Mouse (Mus musculus) cerebellum, adult (tissue): ENCODE measurements at regions not wholly inside any gene's neighbourhood (a gene's known extent, or its start where the extent isn't known, plus 50 kb on each side); places are given as distances from the start of the nearest gene placed in this dataset.
A peak's percentile ranks its signal among the peaks of the same experiment; 100 is the strongest.

Source experiments
- ATAC-seq: cut with Nextera tagmentation; 2 replicates; pipeline ENCODE4 v1.9.2; 2017; ENCODE audit warnings: mild to moderate bottlenecking, moderate library complexity, mixed read lengths; ENCODE audit not compliant: insufficient number of reproducible peaks, low FRiP score, low TSS enrichment

DNA sequence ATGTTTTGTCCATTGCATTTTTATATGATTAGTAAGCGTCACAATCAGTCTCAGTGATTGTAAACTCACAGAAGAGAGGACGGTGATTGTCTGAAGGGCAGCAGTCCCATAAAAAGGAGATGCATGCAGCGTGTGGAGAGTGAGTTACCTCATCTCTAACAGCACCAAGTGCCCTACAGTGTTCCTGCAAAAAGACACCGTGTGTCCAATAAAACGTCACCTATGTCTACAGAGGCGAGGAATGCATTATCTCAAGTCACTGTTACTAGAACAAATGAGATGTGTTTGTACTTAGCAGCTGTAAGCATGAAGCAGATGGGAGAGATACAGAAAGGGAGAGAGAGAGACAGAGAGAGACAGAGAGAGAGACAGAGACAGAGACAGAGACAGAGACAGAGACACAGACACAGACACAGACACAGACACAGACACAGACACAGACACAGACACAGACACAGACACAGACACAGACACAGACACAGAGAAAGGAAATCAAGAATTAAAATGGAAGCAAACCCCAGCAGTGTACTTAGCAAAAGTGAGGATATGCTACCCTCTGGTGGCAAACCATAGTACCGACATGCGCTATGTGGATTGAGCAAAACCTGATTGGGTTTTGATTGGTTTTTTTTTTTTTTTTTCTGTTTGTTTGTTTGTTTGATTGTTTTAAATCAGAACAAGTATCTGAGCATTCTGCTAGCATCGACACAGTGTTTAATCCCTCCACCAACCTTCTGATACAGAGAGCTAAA, 352.9 kb downstream of the Phf14 start:
- peak; percentile 57; the same call in 1 of the 2 replicates for ATAC-seq
